Mouse (Mus musculus): ENCODE data around the gene Olfr338.
"Not testable (repeated sequence)": the region's sequence is repeated elsewhere in the genome, so short reads cannot be mapped to it uniquely, and the experiment has no call there.

The Olfr338 gene

DNA sequence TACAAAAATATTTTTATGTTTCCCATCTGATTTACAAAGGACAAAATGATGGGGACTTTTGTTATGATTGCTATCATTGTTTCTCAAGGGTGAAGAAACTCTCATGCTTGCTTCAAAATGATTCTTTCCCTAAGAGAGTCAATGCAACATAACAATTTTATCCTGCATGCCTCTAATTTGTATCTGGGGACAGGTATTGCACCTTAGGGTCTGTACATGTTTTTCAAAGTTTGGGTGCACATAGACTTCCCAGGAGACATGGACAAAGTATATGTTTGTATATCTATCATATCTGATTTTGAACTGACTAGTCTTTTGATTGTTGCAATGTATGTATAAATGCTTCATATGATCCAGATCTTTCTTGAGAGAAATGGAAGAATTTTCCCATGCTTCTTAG lies at the start of gene Olfr338:
TSS of gene Olfr338 (plus strand) at position 301 of the 400 bp plus-strand sequence.
- DNase-seq (ENCODE audit: low read depth), result no peak

DNA sequence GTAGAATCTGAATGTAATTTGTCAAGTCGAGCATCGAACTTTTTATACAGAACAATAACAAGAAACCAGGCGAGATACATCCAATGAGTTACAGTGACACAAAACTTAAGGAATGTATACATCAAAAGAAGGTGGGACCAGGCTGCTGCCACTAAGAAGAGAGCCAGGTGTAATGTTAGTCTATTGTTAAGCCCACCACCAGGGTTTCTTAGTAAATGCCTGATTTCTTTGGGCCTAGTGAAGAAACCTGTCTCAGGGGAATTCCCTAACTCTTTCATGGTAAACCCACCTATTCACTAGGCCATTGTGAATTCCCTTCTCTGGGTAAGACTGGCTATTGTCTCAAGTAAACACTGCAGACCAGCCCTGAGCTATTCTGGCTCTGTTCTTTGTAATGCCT lies 41.9 kb downstream of the Olfr338 start:
- not testable (repeated sequence) for DNase-seq (ENCODE audit: low read depth)

DNA sequence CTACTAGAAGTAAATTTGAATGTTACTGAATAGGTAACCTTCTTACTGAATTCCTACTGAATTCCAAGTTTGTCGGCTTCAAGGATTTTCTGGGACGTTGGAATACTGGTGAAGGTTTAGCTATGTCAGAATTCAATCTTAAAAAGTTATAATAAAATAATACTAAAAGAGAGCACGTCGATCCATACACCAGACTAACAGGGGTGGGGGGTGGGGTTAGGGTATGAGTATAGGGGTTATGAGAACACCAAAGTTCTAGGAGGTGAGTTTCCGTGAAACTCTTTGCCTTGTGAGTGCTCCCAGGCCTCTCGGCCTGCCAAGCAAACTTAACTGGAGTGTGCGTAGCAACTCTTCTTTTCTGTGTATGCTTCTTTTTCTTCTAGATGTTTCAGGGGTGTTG lies 42.3 kb downstream of the Olfr338 start:
- not testable (repeated sequence) for DNase-seq (ENCODE audit: low read depth)

DNA sequence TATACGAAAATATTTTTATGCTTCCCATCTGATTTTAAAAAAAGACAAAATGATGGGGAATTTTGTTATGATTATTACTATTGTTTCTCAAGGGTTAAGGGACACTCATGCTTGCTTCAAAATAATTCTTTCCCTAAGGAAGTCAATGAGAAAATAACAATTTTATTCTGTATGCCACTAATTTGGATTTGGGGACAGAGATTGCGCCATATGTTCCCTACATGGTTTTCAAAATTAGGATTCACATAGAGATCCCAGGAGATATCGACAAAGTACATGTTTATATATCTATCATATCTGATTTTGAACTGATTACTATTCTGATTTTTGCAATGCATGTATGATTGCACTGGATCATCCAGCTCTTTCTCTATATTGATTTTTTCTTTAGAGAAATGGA lies 45.3 kb downstream of the Olfr338 start, which contains the start of gene Olfr339:
TSS of gene Olfr339 (plus strand) at position 301 of the 400 bp plus-strand sequence.
- DNase-seq (ENCODE audit: low read depth), result no peak
